Mouse (Mus musculus): Measurements from ENCODE around the gene Ndufaf2.

The Ndufaf2 gene

GRCm38 (mm10) chr13:108158465-108159240 lies at the start of gene Ndufaf2, which contains the start of gene Ercc8:
TSS of gene Ndufaf2 (minus strand) at chr13:108158623.
TSS of gene Ercc8 (plus strand) at chr13:108158731.
- peak; percentile 98 for DNase-seq (ENCODE audit: low read depth, low spot score)

DNA sequence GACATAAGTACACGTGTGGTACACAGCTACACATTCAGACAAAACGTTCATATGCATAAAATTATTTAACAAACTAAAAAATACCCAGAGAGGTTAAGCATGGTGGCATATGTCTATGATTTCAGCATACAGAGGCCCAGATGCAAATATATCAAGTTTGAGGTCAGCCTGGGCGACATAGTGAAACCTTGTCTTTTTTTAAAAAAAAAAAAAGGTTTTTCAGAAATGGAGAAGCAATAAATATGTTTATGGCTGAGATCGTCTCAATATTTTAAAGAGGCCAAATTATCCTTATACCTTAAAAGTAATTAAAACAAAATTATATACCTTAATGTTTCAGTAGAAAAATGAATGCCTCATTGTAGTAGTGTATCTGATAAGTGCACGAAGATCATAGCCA lies 49.7 kb upstream of the Ndufaf2 start:
- DNase-seq (ENCODE audit: low read depth, low spot score) = no peak

DNA sequence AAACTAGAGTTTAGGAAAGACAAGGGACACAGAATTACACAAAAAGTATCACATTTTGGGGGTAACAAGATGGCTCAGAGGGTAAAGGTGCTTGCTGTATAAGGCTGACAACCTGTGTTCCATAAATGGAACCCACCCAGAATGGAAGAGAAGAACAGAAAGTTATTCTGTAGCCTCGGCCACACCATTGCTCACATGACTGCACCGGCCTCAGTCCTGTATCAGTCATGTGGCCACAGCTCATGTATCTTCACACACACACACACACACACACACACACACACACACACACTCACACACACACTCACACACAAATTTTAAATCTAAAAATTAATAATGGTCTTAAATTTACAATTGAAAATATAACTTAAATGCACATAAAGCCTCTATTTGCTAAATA lies 49.0 kb upstream of the Ndufaf2 start:
- no peak for DNase-seq (ENCODE audit: low read depth, low spot score)

GRCm38 (mm10) chr13:108204857-108205256 lies 46.4 kb upstream of the Ndufaf2 start:
- DNase-seq (ENCODE audit: low read depth, low spot score) = no peak

- peak; percentile 42 for DNase-seq (ENCODE audit: low read depth, low spot score)
Observed at GRCm38 (mm10) chr13:108195474-108195873, 37.1 kb upstream of the Ndufaf2 start.

DNA sequence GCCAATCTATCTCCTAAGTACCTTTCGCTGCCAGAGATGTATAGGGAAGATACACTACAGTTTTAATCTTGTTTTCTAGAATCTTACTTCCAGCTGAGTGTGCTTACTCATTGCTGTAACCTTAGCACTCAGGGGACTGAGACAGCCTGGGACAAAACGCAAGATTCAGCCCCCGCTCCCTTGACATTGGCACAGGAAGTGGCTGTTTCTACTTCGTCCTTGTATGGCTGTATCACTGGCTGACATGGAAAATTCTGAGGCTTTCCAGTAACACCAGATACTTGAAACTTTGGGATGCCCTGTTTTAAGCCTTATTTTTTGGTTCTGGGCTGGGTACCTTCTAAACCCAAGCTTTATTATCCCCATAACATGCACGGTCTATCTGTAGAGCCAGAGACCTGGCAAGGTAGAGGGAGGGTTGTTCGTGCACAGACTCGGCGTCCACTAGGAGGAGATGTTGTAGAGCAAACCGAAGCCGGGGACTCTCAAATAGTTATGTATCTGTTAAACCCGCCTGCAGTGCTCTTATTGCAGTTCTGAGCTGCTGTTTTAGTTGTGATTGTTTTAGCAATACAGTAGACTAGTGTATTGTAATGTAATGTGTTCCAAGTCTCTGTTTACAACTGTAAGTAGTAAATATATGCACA lies 32.8 kb upstream of the Ndufaf2 start:
- peak; percentile 82 for DNase-seq (ENCODE audit: low read depth, low spot score)

GRCm38 (mm10) chr13:108187994-108188393 lies 29.6 kb upstream of the Ndufaf2 start:
- DNase-seq (ENCODE audit: low read depth, low spot score) = no peak

GRCm38 (mm10) chr13:108185530-108185929 lies 27.1 kb upstream of the Ndufaf2 start:
- DNase-seq (ENCODE audit: low read depth, low spot score) = no peak

DNA sequence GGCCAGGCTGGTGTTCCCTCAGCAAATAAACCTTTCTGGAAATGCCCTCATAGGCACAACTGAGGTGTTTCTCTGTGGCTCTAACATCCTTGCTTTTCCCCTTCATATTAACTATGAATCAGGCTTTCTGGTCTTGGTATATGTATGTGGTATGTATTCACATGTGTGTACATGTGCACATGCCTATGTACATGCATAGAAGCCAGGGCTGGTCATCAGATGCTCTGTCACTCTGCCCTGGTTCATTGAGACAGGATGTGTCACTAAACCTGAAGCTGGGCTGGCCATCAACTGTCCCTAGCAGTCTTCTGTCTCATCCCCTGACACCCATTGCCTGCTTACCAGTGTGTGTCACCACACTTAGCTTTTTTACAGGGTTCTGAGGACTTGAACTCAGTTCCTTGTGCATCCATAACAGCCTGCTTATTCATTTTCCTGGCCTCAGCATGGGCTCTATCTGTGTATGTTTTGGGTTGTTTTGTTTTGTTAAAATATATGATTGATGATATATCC lies 26.4 kb upstream of the Ndufaf2 start:
- DNase-seq (ENCODE audit: low read depth, low spot score) = no peak

GRCm38 (mm10) chr13:108180821-108181220 lies 22.4 kb upstream of the Ndufaf2 start:
- DNase-seq (ENCODE audit: low read depth, low spot score) = no peak

GRCm38 (mm10) chr13:108179618-108180017 lies 21.2 kb upstream of the Ndufaf2 start:
- no peak for DNase-seq (ENCODE audit: low read depth, low spot score)

- peak; percentile 95 for DNase-seq (ENCODE audit: low read depth, low spot score)
Observed at GRCm38 (mm10) chr13:108170511-108170910, 12.1 kb upstream of the Ndufaf2 start.

DNA sequence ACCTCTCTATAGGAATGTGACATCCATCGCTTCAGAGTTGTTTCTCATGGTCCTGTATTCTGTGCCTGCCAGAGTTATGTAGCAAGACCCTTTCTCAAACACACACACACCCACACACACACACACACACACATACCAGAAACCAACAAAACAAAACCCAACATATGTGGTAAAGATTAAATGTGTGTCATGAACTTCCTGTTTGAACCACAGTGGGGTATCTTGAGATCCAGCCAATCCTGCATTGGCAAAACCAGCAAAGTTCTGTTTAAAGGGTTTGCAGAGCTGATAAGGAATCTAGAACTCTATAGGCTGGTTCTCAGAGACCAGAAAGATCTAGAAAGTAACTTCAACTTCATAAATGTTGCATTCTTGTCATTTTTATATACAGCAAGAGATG lies 11.6 kb upstream of the Ndufaf2 start:
- DNase-seq (ENCODE audit: low read depth, low spot score) = no peak

DNA sequence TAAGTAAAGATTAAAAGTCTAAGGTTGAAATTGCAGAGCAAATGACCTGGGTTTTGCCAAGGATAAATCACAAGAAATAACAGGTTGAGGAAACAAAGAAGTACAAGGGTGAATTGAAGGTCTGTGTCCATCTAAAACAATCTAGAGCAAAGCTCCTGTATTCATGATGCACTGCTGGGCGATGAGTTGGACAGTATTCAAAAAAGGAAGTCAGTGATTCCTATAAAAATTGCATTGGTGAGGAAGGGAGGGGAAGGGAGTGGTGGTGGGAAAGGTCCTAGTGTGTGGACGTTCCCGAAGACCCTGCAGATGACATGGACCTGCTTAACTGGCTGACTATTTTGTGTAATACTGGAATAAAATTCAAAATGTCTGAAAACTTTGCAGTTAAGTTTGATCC lies 6.2 kb upstream of the Ndufaf2 start:
- peak; percentile 65 for DNase-seq (ENCODE audit: low read depth, low spot score)

DNA sequence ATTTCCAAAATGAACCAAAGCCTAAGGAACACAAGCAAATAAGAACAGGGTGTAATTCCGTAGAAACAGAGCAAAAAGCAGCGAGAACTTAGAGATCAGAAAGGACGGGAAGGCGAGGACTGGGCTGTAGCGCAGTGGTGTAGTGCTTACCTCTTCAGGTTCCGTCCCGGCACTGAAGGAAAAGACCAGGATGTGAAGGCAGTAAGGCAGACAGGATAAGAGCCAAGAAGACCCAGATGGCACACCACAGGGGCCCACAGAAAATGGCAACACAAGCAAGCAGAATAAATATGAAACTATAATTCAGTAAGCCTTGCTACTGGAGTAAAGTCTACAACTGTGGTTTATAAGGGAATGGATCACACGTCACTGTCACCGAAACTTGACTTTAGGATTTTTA lies 5.5 kb upstream of the Ndufaf2 start:
- DNase-seq (ENCODE audit: low read depth, low spot score) = peak; percentile 97

- DNase-seq (ENCODE audit: low read depth, low spot score) = peak; percentile 56
Observed at GRCm38 (mm10) chr13:108159963-108160362, 1.5 kb upstream of the Ndufaf2 start.

DNA sequence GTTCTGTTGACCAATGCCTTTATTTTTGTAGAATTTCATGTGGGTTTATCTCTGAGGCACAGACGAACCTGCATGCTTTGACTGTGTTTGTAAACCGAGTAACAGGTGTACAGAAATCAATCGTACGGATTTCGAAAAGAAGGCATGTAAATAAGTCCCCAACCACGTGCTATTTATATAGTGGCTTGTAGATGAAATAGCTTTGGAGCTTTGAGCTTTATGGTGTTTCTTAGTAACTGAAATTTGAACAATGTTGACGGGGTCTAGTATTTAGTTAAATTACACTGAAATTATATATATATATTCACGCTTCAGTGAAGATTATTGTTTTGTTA lies 785 bp upstream of the Ndufaf2 start:
- no peak for DNase-seq (ENCODE audit: low read depth, low spot score)

DNA sequence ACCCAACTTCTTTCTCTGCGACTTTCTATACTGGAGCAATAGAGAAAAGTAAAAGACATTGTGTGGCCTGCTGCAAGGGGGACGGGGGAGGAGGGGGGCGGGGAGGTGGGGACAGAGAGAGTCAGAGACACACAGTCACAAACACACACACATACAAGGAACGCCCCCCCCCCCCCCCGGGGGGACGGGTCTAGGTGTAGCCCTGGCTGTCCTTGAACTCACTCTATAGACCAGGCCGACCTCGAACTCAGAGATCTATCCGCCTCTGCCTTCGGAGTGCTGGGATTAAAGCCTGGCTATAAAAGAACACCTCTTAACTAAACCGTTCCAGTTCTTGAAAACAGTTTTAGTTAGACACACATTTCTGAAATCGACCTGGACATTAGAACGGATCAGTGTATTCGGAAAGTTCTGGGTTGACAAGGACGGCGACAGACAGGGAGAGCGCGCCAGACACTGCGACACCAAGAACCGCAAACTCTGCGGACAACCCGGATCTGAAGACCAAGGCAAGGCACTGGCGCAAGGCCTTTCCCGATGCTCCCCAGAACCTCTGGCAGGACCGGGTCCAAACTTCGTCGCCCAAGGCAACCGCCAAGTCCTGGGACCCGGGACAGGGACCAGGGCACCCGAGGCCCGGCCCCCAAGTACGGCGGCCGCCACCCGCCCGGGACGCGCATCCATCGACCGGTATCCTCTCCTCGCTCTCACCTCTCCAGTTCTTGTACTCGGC lies 525 bp downstream of the Ndufaf2 start:
- DNase-seq (ENCODE audit: low read depth, low spot score) = peak; percentile 30

DNA sequence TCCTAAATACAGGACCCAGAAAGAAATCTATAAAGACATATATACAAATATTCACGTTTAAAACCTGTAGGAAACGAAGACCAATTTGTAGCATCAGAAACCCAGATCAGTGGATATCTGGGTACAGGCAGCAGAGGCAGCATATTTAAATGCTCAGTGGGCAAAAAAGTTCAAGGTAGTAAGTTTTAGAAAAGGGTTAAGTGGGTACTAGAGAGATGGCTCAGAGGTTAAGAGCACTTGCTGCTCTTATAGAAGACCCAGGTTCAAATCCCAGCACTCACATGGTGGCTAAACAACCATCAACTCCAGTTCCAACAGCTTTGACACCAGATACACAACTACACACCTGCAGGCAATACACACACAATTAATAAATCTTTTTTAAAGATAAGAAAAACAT lies 1.3 kb downstream of the Ndufaf2 start:
- no peak for DNase-seq (ENCODE audit: low read depth, low spot score)

DNA sequence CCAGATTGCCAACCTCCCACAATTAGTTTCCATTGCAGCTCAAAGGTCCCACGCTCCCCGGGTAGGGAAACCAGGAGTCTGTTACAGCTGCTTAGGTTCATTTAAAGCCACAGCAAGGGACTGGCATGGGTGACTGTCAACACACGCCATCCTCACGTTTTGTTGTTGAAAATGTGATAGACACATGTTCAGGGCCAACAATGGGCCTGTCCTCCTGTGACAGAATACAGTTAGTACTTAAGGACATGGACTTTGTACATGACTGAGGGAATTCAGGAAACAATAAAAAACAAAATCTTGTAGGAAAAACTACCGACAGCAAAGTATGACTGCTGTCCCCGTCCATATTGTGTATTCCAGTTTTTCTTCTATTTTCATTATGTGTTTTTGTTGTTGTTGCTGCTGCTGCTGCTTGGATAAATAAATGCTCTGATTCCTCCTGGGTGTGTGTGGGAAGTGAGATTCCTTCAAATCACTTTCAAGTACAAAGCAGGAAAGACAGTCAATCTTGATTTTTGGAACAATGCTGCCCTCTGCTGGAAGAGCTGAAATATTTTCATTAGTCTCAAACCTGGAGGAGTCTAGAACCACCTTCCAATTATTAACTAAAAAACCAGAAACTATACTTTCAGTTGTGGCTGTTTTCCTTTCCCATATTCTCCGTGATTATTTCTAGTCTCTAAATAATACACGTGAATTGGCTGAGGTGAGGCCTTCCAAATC lies 5.6 kb downstream of the Ndufaf2 start:
- DNase-seq (ENCODE audit: low read depth, low spot score) = peak; percentile 83

DNA sequence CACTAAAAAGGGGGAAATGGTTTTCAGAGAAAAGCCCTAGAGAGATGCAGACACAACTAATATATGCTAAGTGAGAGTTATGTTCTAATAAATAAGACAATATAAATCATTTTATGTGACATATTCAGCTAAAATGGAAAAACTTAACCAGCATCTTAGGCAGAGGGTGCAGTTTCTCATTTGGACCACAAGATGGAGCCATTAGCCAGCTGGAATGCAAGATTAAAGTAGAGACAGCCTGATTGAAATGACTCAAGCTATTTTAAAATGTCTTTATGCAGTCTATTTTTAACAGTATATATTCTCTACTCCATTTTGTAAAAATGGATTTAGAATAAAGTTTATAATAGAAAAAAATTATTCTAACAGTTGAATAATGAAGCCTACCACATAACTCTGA lies 6.6 kb downstream of the Ndufaf2 start:
- DNase-seq (ENCODE audit: low read depth, low spot score) = peak; percentile 42

DNA sequence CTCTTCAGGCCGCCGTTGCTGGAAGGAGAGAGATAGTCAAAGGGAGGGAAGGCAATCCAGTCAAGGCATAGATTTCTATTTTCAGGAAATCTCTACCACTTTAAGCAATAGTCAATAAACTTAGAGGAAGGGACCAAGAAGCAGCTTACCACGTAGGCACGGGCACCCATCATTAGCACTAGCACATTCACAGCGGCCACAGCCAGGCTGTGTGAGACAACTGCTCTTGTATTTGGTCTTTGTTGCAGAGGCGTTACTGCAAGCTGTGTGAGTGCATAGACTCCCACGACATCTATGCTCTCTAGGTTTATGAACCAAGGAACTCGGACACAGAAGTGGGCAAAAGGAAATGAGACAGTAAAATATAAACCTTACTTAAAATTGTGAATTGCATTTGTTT lies 14.3 kb downstream of the Ndufaf2 start:
- no peak for DNase-seq (ENCODE audit: low read depth, low spot score)

Measured in brain, adult 2 months (tissue).